Mouse (Mus musculus): ENCODE results near the gene Srpk2. TPM values are rescaled to one million over a fixed set of nuclear protein-coding genes. Genes with fewer than 3 reads are reported as not detected.
"Not testable (repeated sequence)": the region's sequence is repeated elsewhere in the genome, so short reads cannot be mapped to it uniquely, and the experiment has no call there.

The Srpk2 gene
- total RNA-seq, 2 experiments from 2014 or later = 43.0 to 50.7 TPM

- DNase-seq = peak; percentile 78
These were observed 9.5 kb downstream of the Srpk2 start for GRCm38 (mm10) chr5:23674829-23675498.

GRCm38 (mm10) chr5:23672136-23672535 is 12.3 kb downstream of the Srpk2 start:
- DNase-seq = peak; percentile 59

- no peak for DNase-seq
These were observed 13.5 kb downstream of the Srpk2 start for GRCm38 (mm10) chr5:23670880-23671279.

- no peak for DNase-seq
These were observed 18.5 kb downstream of the Srpk2 start for GRCm38 (mm10) chr5:23665906-23666305.

GRCm38 (mm10) chr5:23661191-23661590 is 23.2 kb downstream of the Srpk2 start:
- no peak for DNase-seq

- no peak for DNase-seq
These were observed 26.4 kb downstream of the Srpk2 start for GRCm38 (mm10) chr5:23658017-23658416.

- no peak for DNase-seq
These were observed 27.8 kb downstream of the Srpk2 start for GRCm38 (mm10) chr5:23656590-23656989.

- DNase-seq = no peak
These were observed 29.4 kb downstream of the Srpk2 start for GRCm38 (mm10) chr5:23655030-23655429.

- DNase-seq = no peak
These were observed 32.1 kb downstream of the Srpk2 start for GRCm38 (mm10) chr5:23652326-23652725.

GRCm38 (mm10) chr5:23651786-23652185 is 32.6 kb downstream of the Srpk2 start:
- DNase-seq = no peak

- no peak for DNase-seq
These were observed 33.9 kb downstream of the Srpk2 start for GRCm38 (mm10) chr5:23650504-23650903.

GRCm38 (mm10) chr5:23649246-23649645 is 35.2 kb downstream of the Srpk2 start:
- no peak for DNase-seq

- DNase-seq = no peak
These were observed 38.7 kb downstream of the Srpk2 start for GRCm38 (mm10) chr5:23645671-23646070.

- DNase-seq = not testable (repeated sequence)
These were observed 45.2 kb downstream of the Srpk2 start for GRCm38 (mm10) chr5:23639193-23639592.

GRCm38 (mm10) chr5:23638023-23638422 is 46.4 kb downstream of the Srpk2 start:
- no peak for DNase-seq

- DNase-seq = no peak
These were observed 47.1 kb downstream of the Srpk2 start for GRCm38 (mm10) chr5:23637337-23637736.

GRCm38 (mm10) chr5:23631490-23631889 is 52.9 kb downstream of the Srpk2 start:
- DNase-seq = no peak

- no peak for DNase-seq
These were observed 57.2 kb downstream of the Srpk2 start for GRCm38 (mm10) chr5:23627221-23627620.

- DNase-seq = no peak
These were observed 58.2 kb downstream of the Srpk2 start for GRCm38 (mm10) chr5:23626173-23626572.

GRCm38 (mm10) chr5:23620621-23621020 is 63.8 kb downstream of the Srpk2 start:
- no peak for DNase-seq

- DNase-seq = no peak
These were observed 65.8 kb downstream of the Srpk2 start for GRCm38 (mm10) chr5:23618656-23619055.

GRCm38 (mm10) chr5:23617104-23617415 is 67.4 kb downstream of the Srpk2 start:
- DNase-seq = peak; percentile 43

GRCm38 (mm10) chr5:23616270-23617103 is 67.9 kb downstream of the Srpk2 start:
- DNase-seq = peak; percentile 66

Data from adrenal gland, postnatal 10 days (tissue).